Mouse (Mus musculus): ENCODE measurements at regions not wholly inside any gene's neighbourhood (a gene's known extent, or its start where the extent isn't known, plus 50 kb on each side); places are given as distances from the start of the nearest gene placed in this dataset.

DNA sequence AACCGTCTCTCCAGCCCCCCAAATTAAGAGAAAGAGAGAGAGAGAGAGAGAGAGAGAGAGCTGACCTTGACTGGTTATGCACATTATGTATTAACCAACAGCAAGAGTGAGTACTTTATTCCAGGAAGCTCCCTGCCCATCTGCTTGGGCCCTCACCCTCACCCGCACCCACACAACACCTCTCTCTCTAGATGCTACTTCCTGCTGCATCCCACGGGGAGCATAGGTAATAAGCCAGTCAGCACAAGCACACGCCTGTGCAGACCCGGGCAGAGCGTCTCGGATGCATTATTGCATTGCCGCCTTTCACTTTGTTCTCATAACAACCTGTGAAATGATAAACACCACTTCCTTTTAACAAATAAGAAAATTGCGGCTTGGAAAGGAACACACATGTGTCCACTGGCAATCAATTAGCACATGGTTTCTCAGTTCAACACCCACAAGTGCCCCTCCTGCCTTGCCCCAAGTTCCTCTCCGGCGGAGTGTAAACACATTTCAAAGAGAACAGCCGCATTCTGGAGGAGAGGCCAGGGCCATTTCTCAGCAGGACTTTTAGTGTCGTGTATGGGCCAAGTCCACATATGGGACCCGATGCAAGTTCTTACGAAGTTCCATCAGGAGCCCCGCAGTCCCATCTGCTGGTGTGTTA lies 211.7 kb downstream of the Setd4 start:
- Histone ChIP-seq H3K4me3 (replicated peaks) (no peak overlapping the region), H3K27me3 (no peaks in the 10 kb centered on the region), H3K4me1 (no peaks in the 10 kb centered on the region), H3K4me2 (replicated peaks) (no peak overlapping the region), H3K9me3 (replicated peaks) (no peaks in the 10 kb centered on the region), H3K9ac (no peak overlapping the region), H3K27ac (replicated peaks) (no peak overlapping the region), H3K36me3 (no peaks in the 10 kb centered on the region)
- ATAC-seq (ENCODE audit: insufficient number of reproducible peaks, low FRiP score, low TSS enrichment, low read depth): no peak
- 63% methylated on average over 16 of the region's 16 CpGs for WGBS

DNA sequence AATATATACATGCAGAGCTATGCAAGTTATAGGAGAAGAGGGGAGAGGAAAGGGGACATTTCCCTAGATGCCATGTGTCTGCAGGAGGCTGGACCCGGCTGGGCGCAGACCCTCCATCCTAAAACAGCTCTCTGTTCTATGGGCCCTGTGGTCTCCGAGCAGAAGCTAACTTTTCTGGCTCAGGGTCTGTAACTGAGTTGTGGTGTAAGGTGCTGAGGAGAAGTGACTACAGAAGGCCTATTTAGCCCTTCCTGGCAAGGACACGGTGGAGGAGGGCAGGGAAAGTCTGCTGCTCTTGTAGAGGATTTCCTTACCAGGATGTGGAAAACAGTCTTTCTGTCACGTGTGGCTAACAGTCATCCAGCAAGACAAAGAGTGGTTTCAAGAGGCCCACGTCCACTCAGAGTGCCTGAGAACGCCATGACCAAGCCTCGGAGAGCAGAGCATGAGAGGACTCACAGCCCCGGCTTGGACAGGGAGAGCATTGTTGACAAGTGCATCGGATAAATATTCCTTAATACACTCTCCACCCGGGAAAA lies 216.2 kb downstream of the Setd4 start:
- H3K27ac ChIP-seq (replicated peaks): no peak overlapping the region
- H3K4me2 ChIP-seq (replicated peaks): no peak overlapping the region
- no peak for ATAC-seq (ENCODE audit: insufficient number of reproducible peaks, low FRiP score, low TSS enrichment, low read depth)
- H3K4me3 ChIP-seq (replicated peaks): no peak overlapping the region
- WGBS: 65% methylated on average over 11 of the region's 11 CpGs
- no peaks in the 10 kb centered on the region for H3K36me3 ChIP-seq
- H3K27me3 ChIP-seq: 0 out of 2 replicates have a peak, but pooled peaks cover 4% of the 10 kb centered on the region
- no peaks in the 10 kb centered on the region; the same call in 1 of the 2 replicates for H3K4me1 ChIP-seq
- no peaks in the 10 kb centered on the region for H3K9me3 ChIP-seq (replicated peaks)
- H3K9ac ChIP-seq: no peak overlapping the region

DNA sequence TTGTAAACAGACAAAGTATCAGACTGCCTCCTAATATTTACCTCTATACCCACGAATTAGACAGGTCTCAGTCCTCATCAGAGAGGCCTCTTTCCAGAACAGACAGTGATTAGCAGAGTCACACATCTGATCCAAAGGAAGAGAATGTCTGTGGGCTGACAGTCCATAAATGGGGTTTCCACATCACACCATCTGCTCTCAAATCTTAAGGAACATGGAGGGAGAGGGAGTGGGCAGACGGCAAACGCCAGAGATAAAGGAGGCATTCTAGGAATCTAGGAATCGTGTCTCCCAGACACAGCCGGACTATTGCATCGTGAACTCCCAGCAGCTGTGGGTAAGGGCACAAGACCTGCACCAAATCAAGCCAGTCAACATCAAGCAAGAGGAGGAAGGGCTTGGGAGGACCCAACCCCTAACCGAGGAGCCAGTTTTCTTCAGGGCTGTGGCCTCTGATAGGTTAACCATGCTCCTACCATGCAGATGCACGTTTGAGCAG lies 219.8 kb downstream of the Setd4 start:
- Histone ChIP-seq H3K4me3 (replicated peaks) (no peak overlapping the region), H3K4me2 (replicated peaks) (no peak overlapping the region), H3K9ac (no peak overlapping the region), H3K27ac (replicated peaks) (no peak overlapping the region), H3K9me3 (replicated peaks) (no peaks in the 10 kb centered on the region), H3K4me1 (peaks cover 23% of the 10 kb centered on the region), H3K36me3 (no peaks in the 10 kb centered on the region), H3K27me3 (0 out of 2 replicates have a peak, but pooled peaks cover 4% of the 10 kb centered on the region)
- ATAC-seq (ENCODE audit: insufficient number of reproducible peaks, low FRiP score, low TSS enrichment, low read depth): no peak
- 70% methylated on average over 8 of the region's 8 CpGs for WGBS

DNA sequence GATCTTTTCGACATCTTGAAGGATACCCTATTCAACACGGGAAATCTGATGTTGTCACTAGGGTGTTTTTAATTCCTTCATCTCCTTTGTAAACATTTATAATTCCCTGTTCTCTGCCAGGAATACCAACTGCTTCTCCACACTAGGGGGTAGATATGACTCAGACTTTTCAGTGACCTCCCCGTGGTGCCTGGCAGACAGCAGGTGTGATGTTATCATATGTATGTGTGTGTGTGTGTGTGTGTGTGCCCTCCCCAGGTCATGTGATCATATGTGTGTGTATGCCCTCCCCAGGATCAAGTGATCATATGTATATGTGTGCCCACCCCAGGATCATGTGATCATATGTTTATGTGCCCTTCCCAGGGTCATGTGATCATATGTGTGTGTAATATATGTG lies 220.9 kb downstream of the Setd4 start:
- Histone ChIP-seq H3K4me1 (peaks cover 23% of the 10 kb centered on the region), H3K9ac (no peak overlapping the region), H3K4me2 (replicated peaks) (no peak overlapping the region), H3K27ac (replicated peaks) (no peak overlapping the region), H3K27me3 (0 out of 2 replicates have a peak, but pooled peaks cover 4% of the 10 kb centered on the region), H3K36me3 (no peaks in the 10 kb centered on the region), H3K4me3 (replicated peaks) (no peak overlapping the region), H3K9me3 (replicated peaks) (no peaks in the 10 kb centered on the region)
- ATAC-seq (ENCODE audit: insufficient number of reproducible peaks, low FRiP score, low TSS enrichment, low read depth): no peak
- WGBS: 75% methylated on average over 3 of the region's 3 CpGs

DNA sequence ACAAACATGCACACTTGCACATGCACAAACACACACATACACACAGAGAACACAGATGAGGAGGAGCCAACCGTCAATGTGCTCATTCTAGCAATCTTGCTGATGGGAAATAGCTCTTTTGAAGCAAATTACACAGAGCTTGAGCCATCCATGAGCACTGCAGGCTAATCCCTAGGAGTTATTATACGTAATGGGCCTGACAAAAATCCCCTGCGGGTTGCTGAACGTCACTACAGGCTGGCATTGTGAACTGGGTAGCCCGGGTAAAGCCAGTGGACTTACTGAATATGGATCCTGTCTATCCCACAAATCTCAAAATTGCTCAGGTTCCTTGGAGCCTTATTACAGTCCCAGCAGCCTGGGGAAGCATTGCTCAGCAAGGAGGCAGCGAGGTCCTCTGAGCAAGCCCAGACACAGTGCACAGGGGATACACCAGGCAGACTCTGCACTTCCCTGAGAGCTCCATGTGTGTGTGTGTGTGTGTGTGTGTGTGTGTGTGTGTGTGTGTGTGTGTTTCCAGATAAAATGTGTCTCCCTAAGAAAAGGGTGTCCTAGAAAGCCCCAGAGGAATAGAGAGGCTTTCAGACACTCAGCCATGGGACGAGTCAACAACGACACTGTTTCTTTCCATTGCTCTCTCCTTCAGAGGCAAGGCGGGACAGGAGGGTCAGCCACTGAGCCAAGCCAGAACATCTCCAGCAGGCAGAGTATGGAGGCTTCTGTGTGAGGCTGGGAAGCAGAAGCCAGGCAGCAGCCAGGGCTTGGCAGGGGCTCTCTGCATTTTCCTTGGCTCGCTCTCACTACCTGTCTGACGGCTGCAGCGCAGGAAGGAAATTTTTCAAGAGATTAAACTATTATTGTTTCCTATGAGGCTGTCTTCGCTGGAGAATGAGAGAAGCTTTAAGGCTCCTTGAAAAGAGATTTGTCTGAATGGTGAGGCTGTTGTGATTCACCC lies 222.9 kb downstream of the Setd4 start:
- no peaks in the 10 kb centered on the region for H3K36me3 ChIP-seq
- H3K9ac ChIP-seq: no peak overlapping the region
- 0 out of 2 replicates have a peak overlapping the region, but pooled peaks have one; percentile 55 for H3K27ac ChIP-seq (replicated peaks)
- H3K4me2 ChIP-seq (replicated peaks): 0 out of 2 replicates have a peak overlapping the region, but pooled peaks have one; percentile 9
- H3K4me3 ChIP-seq (replicated peaks): no peak overlapping the region
- H3K9me3 ChIP-seq (replicated peaks): no peaks in the 10 kb centered on the region
- H3K27me3 ChIP-seq: no peaks in the 10 kb centered on the region
- 51% methylated on average over 13 of the region's 13 CpGs for WGBS
- no peak for ATAC-seq (ENCODE audit: insufficient number of reproducible peaks, low FRiP score, low TSS enrichment, low read depth)
- peaks cover 23% of the 10 kb centered on the region for H3K4me1 ChIP-seq

DNA sequence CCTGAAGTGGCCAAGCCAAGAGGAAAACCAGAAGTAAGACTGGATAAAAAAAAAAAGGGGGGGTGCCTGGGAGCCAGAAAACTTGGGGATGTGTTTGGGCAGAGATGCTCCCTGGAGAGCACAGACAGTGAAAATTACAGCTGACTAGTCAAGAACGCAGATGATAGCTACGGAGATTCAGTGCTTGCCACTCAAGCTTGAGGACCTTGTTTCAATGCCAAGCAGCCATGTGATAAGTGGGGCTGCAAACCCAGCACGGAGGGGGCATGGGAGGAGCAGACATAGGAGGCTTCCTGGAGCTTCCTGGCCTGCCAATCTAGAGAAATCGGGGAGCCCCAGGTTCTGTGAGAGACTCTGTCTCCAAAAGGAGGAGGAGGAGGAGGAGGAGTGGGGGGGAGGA lies 223.7 kb downstream of the Setd4 start:
- Histone ChIP-seq H3K9ac (no peak overlapping the region), H3K9me3 (replicated peaks) (no peaks in the 10 kb centered on the region), H3K27ac (replicated peaks) (no peak overlapping the region), H3K4me1 (peaks cover 23% of the 10 kb centered on the region), H3K36me3 (no peaks in the 10 kb centered on the region), H3K27me3 (no peaks in the 10 kb centered on the region), H3K4me3 (replicated peaks) (no peak overlapping the region), H3K4me2 (replicated peaks) (no peak overlapping the region)
- WGBS: 41% methylated on average over 4 of the region's 4 CpGs
- ATAC-seq (ENCODE audit: insufficient number of reproducible peaks, low FRiP score, low TSS enrichment, low read depth): no peak

DNA sequence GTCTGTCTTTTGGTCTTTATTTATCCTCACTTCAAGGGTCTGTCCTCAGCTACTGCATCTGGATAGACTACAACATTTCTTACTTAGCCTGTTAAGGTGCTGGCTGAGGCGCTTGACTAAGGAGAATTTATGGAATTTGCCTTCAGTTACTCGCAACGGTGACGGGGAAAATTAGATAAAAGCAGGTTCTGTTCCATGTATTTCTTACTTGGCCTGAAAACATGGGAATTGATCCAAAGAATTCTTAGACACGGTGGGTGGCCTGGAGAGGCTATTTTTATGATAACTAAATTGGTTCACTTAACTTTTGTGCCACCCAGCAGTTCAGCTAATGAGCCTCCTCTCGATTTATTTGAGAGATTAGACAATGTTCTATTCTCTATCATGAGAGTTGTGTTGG lies 224.3 kb downstream of the Setd4 start:
- no peak overlapping the region for H3K27ac ChIP-seq (replicated peaks)
- H3K9me3 ChIP-seq (replicated peaks): no peaks in the 10 kb centered on the region
- ATAC-seq (ENCODE audit: insufficient number of reproducible peaks, low FRiP score, low TSS enrichment, low read depth): no peak
- H3K36me3 ChIP-seq: no peaks in the 10 kb centered on the region
- 35% methylated on average over 6 of the region's 6 CpGs for WGBS
- H3K4me1 ChIP-seq: peaks cover 23% of the 10 kb centered on the region
- H3K4me2 ChIP-seq (replicated peaks): no peak overlapping the region
- H3K9ac ChIP-seq: no peak overlapping the region
- H3K4me3 ChIP-seq (replicated peaks): no peak overlapping the region
- no peaks in the 10 kb centered on the region for H3K27me3 ChIP-seq

DNA sequence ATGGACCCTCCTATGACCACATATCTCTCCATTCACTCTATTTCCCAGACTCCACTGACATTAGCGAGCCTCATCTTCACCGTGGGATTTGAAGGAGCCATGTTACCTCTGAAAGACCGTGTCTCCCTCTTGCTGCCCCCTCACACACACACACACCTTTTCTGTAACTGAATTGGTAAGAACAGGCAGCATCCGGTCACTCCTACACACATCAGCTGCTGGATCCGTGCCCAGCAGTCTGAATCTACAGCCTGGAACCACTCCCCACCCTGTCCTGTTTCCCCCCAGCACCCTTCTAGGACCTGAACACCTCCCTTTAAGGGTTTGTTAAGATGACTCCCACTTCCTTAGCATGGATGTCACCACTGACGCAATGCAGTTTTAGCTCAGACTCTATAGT lies 229.2 kb downstream of the Setd4 start:
- no peak overlapping the region for H3K4me3 ChIP-seq (replicated peaks)
- no peaks in the 10 kb centered on the region for H3K27me3 ChIP-seq
- H3K9ac ChIP-seq: no peak overlapping the region
- H3K9me3 ChIP-seq (replicated peaks): no peaks in the 10 kb centered on the region
- no peak overlapping the region for H3K27ac ChIP-seq (replicated peaks)
- WGBS: 67% methylated on average over 6 of the region's 6 CpGs
- no peaks in the 10 kb centered on the region for H3K36me3 ChIP-seq
- no peak for ATAC-seq (ENCODE audit: insufficient number of reproducible peaks, low FRiP score, low TSS enrichment, low read depth)
- no peak overlapping the region for H3K4me2 ChIP-seq (replicated peaks)
- peaks cover 9% of the 10 kb centered on the region for H3K4me1 ChIP-seq

DNA sequence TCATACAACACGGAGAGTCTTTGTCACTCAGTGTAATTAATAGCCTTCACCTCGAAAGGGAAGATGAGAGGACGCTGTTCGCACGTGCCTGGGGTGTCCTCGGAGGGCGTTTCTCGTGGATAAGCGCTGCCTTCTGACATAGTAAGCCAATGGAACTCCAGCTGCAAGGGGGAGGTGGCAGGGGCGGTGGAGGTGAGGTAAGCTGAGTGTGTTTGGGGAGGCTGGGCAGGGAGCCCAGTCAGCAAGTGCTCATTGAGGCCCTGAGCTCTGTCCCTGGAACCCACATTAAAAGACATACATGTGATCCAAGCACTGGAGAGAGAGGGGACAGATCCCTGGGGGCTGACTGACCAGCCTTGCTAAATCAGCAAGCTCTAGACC lies 234.1 kb downstream of the Setd4 start:
- no peaks in the 10 kb centered on the region for H3K36me3 ChIP-seq
- H3K27me3 ChIP-seq: no peaks in the 10 kb centered on the region
- no peak overlapping the region for H3K9ac ChIP-seq
- H3K4me1 ChIP-seq: peaks cover 21% of the 10 kb centered on the region
- H3K27ac ChIP-seq (replicated peaks): peak overlapping the region; percentile 39
- ATAC-seq (ENCODE audit: insufficient number of reproducible peaks, low FRiP score, low TSS enrichment, low read depth): peak; percentile 27; the same call in 1 of the 2 replicates
- H3K4me2 ChIP-seq (replicated peaks): peak overlapping the region; percentile 13
- H3K9me3 ChIP-seq (replicated peaks): no peaks in the 10 kb centered on the region
- 44% methylated on average over 10 of the region's 10 CpGs for WGBS
- H3K4me3 ChIP-seq (replicated peaks): no peak overlapping the region

DNA sequence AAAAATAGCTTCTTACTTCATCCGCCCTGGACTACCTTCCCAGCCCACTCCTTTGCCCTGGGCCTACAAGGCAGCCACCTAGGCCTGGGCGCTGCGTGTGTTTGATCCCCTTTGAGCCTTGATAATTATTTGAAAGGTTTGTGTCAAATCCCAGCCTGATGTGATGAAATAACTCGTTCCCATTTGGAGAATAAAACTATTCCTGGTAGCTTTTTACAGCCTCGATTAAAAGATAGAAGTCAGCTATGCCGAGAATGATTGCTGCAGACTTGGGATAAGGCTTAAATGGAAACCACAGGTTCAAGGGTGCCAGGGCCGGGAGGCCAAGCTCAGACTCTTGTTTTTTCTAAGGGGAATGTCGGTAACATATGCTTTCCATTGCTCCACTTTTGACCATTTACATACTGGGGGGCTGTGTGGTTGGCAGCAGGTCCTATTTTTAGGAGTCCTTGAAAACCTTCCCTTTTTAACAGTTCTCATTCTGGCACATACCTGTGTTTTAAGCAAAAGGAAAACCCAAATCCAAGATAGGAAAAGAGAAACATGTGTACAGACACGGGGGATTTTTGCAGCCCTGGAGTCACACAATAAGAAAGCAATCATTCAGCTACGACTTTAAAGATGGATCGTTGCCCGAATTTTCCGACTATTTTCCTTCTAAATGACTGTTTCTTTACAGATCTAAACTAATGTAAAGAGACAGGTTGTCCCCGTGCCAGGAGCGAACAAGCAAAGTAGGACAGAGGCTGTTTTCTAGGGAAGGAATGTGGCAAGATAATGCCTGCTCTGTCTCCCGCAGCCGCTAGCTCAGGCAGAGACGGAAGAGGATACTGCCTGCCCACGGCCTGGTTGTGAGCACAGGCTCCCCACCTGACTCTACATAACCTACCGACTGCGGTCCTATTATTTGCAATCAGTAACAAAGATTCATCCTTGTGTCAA lies 234.8 kb downstream of the Setd4 start:
- Histone ChIP-seq H3K4me1 (peaks cover 21% of the 10 kb centered on the region), H3K27ac (replicated peaks) (peak overlapping the region; percentile 39), H3K36me3 (no peaks in the 10 kb centered on the region), H3K9me3 (replicated peaks) (no peaks in the 10 kb centered on the region), H3K27me3 (no peaks in the 10 kb centered on the region), H3K4me3 (replicated peaks) (no peak overlapping the region), H3K4me2 (replicated peaks) (peak overlapping the region; percentile 13), H3K9ac (no peak overlapping the region)
- peak; percentile 76 for ATAC-seq (ENCODE audit: insufficient number of reproducible peaks, low FRiP score, low TSS enrichment, low read depth)
- 23% methylated on average over 21 of the region's 21 CpGs for WGBS
